Mouse (Mus musculus) spleen, postnatal 10 days (tissue): ENCODE results near the gene 4931422A03Rik.

Experiments
- DNase-seq, 2 experiments: peaks; one replicate each; pipeline ENCODE4 v3.0.0; 2021 to 2022; ENCODE audit warnings: low spot score in 2 of 2

The 4931422A03Rik gene

DNA sequence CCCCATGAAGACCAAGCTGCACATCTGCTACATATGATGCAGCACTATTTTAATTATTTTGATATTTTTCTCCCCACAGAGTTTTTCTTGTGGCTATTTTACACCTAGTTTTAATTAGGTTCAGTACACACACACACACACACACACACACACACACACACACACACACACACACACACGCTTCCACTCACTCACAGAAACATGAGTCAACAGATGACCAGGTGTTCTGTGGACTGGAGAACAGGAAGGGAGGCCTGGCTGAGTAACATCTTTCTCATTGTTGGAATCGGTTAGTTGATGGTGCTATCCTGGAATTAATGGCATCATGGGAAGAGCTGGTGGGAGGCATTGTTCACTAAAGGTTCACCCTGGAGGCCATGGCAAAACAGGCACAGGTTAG, 90.5 kb downstream of the 4931422A03Rik start:
- no peak for DNase-seq

DNA sequence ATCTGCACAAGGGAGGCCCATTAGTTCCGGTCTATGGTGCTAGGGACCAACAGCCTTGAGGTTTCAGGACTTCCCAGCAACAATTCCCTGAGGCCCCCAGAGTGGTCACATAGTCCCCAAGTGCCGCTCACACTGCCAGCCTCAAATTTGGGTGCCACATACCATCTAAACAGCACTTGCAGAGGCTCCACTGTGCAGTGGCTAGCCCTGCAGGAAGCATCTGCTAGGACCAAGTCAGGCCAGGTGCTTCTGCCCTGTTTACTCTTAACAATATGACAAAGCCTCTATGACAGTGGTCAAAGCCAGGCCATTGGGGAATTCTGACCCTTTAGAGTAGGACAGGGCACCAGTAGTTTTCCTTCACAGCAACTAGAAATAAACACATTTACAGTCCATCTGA, 91.5 kb downstream of the 4931422A03Rik start:
- DNase-seq, result no peak

DNA sequence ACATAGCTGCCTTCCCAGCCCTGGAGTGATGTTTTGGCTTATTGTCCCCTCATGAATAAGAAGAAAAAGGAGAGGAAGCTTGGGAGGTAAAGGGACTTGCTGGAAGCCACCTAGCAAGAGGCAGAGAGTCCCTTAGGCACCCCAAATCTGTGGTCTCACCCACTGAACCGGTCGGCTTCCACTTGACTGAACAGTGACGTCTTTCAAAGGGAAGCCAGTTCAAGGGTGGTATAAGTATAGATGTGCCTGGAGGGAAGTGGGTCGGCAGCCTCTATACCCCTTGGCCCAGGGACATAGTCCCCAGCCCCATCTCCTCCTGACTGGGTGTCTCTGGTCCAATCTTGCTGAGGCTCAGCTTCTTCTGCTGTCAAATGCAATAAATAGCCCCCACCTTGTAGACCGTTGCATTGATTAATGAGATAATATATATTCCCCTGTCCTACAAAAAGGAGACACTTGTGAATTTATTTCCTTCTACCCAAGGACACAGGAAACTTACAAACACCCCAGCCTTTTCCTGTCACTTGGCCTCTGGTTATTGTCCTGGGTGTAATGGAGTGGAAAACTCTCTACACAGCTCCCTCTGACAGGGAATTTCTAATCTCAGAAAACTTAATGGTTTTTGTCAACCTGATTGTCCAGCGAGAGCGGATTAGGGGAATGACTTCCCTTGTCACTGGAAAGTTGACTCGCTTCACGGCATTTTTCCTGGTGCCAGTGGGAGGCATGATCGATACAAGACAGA, 92.3 kb downstream of the 4931422A03Rik start:
- no peak for DNase-seq

DNA sequence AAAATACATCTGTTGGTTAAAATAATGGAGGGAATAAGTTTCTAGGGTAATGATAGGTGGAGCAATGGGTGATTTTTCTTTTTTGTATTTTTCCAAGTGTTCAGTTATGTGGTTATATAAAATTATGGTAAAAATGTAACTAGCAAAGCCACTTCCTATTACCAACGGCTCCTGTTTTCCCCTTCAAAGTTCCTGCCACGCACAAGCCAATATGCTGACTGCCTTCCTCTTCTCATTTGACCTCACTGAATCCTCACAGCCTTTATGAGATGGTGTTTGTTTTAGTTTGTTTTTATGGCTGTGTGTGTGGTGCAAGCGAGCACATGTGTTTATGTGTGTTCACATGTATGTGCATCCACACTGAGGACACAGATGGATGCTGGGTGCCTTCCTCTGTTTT, 93.5 kb downstream of the 4931422A03Rik start:
- DNase-seq, result no peak

DNA sequence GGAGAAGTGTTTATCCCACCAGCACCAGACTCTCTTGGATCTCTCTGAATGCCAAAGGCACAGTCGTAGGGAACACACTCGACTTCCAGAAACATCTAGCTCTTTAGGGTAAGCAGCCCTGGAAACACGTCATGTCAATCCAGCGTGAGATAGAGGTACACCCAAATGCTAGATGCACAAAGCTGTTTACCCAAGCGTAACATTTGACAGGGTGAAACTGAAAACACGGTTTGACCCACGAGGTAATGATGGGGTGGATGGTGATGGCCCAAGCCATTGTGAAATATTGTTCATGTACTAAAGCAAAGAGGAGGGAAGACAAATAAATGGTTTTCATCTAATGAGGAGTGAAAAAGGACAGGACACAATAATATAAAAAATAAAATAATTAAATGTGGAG, 93.9 kb downstream of the 4931422A03Rik start:
- no peak for DNase-seq

DNA sequence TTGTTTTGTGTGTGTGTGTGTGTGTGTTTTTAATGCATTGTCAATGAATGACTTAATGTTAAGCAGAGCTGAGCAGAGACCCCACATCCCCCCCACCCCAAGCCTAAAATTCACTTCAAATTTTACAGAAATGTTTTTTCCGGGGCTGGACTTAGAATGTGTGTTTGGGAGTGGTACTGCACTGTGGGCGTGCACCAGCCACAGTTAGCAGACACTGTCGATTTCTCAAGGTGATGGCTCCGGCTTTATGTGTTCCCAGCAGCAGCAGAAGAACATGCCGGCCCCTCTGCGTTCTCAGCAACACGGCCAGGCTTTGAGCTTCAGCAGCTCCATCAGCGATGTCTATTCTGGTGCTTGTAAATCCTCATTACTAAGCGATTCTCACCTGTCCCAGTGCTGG, 95.7 kb downstream of the 4931422A03Rik start:
- no peak for DNase-seq

DNA sequence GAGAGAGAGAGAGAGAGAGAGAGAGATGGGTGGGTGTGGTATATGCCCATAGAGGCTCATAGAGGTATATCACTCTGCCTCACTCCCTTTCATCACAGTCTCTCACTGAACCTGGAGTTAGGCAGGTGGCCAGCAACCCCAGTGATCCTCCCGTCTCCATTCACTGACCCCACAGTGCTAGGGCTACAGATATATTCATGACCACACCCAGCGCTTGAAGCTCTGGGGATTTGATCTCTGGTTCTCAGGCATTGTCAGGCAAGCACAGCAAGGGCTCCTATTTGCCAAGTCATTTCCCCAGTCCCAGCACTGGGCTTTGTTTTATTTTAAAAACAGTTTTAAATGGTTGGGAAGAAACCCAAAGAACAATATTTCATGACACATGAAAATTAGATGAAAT, 96.1 kb downstream of the 4931422A03Rik start:
- DNase-seq, result peak in 1 of 2 experiments; percentile 31

DNA sequence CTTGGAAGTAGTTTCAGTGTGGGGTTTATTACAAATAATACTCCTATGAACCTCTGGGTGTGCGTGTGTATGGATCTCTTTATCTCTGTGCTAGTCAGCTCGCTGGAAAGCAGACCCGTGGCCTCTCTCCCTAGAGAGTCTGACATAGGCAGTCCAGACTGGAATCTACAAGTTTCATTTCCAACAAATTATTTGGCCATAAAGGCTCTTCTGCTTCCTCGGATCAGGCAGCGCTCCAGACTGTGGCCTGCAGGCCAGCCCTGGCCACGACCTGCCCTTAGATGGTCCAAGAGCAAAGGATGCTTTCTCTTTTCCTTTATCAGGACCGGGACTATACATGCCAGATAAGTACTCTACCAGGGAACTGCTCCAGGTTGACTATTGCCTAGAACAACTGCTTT, 96.7 kb downstream of the 4931422A03Rik start:
- no peak for DNase-seq

DNA sequence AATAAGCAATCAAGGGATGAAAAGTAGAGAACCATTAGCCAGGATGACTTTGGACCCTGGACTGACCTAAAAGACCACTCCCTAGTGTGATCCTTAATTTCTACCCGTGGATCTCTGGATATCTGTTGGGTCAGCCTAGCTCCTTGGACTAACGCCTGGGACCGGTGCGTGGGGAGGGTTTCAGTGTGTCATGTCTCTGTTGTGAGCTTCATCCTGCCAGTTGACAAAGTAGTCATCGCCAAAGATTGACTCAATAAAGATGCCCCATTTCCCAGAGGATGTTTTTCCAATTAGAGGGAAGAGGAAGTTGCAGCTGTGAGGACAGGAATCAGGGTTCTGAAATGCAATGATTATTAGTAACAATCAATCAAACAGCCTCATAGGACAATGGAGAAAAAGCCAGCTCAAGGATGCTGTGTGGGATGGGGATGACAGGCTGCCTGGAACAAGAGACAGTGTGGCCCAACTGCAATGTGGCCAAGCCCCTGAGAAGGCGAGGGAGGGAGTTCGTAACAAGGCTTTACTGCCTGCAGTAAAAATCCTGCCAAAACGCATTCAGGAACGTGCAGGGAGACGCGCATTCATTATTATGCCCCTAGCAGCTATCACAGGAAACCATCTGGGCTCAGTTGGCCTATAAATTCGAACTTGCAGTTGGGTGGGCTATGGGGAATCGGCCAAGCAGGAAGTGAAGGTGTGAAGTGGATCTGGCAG, 97.7 kb downstream of the 4931422A03Rik start:
- DNase-seq, result no peak

DNA sequence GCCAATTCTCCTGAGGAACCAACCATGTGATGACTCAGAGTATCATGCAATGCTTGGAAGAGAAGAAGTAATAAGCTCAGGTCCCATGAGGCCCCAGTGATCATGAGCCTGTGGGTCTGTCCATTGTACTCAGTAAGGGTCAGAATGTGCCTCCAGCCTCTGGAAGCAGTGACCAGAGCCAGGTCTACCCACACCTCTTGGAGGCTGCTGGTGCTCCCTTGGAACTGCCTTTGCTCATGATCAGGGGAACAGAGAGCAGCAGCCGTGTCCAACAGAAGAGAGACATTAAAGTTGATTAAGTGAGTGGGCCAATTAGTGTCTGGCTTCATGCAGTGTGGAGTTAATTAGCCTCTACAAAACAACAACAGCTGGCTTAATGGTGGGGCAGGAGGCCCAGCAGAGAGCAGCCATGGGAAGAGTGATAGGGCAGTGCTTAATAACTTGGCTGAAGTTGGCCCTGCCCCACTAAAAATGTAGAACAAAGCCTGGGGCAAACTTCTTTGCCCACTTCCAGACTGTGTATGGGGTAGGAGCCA, 100.5 kb downstream of the 4931422A03Rik start:
- DNase-seq, result no peak

DNA sequence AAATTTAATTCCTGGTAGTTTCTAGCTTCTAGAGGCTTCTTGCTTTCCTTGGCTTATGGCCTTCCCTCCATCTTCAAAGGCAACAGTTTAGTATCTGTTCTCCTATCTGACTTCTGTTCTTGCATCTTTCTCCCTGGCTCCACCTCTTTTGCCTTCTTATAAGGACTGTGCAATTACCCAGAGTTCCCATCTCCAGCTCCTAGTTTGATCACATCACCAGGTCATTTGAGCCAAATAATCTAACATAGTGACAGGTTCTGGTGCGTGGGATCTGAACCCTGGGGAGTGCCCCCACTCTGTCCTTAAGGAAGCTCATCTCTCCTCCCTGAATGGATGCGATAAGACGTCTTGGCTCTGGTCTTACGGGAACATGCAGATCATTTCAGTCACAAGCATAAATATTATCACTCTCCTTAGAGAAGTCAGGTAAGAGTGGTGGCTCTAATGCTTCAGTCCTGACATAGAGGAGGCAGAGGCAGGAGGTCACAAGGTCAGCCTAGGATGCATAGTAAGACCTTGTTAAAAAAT, 101.5 kb downstream of the 4931422A03Rik start:
- DNase-seq, result no peak

DNA sequence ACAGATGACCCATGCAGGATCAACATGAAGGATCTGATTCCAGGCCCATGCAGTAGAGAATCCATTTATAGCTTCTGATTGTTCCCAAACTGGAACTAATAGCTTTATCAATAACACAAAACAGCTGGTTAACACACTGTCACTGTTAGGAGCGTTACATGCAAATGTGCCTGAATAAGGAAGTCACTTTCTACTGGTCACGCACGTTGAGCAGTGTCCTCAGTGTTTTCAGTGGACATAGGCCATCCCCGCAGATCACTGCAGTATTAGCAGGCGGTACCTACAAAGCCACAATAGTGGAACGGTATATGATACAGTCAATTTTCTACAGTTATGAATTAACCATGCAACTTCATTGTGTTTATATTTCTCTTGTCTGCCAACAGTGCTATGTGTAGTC, 108.7 kb downstream of the 4931422A03Rik start:
- no peak for DNase-seq

DNA sequence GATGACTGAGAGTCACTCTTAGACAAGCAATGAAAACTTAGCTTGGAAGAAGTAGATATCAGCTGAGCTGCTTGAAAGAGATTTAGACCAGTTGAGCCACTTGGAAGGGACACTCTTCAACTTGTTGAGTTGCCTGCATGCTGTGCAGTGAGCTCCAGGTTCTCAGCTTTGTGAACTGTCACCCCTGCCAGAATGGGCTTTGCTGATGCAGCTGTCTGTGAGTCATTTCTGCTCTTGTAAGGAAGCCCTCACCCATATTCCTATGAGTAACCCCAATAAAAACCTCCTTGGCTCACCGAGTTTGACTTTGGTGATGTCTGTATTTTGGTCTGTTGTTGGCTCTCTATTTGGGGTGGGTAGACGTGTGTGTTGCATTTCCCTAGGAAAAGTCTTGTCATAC, 109.8 kb downstream of the 4931422A03Rik start:
- no peak for DNase-seq

DNA sequence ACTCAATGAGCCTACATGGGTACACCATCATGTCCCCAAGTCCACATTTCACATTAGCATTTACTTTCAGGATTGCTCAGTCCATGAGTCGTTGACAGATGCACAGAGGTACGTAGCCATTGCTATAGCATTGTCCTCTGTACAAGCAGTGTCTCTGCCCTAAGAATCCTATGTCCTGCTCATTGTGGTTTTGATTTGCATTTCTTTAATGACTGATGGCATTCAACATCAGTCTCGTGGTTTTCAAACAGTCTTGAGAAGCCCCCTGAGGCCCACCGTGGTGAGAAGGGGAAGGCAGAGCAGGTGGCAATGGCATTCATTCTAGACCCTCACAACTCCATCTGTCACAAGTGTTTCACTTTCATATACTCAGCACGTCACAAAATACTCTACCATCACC, 110.8 kb downstream of the 4931422A03Rik start:
- no peak for DNase-seq
